Mouse (Mus musculus) induced T-regulatory cell, adult 2 months (primary cell): ENCODE results near the gene Dlgap4.

Source experiments
- DNase-seq: peaks from one replicate; pipeline ENCODE4 v3.0.0-alpha.2; 2012; ENCODE audit warnings: low read depth

Dlgap4 gene

GRCm38 (mm10) chr2:156717320-156718281 lies 104.1 kb downstream of the Dlgap4 start:
- no peak for DNase-seq

DNA sequence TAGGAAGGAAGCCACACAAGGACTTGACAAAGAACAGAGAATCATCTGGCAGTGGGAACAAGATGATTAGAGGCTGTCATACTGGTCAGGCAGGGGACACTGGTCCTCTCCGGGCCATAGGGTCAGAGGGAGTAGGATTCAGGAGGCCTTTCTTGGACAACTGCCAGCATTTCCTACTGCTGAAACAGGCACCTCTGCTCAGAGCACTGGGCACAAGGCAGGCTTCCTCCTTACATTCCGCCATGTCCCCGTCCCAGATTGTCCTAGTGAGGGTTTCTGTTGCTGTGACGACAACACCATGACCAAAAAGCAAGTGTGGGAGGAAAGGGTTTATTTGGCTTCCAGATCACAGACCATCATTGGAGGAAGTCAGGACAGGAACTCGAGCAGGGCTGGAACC lies 105.3 kb downstream of the Dlgap4 start:
- no peak for DNase-seq

GRCm38 (mm10) chr2:156719549-156720312 lies 106.2 kb downstream of the Dlgap4 start:
- DNase-seq, result peak; percentile 59

DNA sequence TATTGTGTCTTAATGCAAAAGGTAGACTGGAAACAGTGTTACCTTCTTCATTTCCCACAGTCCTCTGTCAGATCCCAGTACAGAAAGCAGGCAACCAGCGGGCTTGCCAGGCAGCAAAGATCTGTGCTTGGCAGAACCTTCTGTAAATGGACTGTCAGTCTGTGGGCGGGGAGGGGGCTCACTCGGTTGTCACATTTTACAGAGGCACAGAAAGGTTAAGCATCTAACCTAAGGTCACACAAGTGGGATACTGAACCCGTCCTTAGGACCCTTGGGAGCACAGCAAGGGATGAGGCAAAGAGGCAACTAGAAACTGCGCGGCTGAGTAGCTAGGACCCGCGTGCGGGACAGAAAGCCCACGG lies 106.8 kb downstream of the Dlgap4 start:
- DNase-seq, result no peak

DNA sequence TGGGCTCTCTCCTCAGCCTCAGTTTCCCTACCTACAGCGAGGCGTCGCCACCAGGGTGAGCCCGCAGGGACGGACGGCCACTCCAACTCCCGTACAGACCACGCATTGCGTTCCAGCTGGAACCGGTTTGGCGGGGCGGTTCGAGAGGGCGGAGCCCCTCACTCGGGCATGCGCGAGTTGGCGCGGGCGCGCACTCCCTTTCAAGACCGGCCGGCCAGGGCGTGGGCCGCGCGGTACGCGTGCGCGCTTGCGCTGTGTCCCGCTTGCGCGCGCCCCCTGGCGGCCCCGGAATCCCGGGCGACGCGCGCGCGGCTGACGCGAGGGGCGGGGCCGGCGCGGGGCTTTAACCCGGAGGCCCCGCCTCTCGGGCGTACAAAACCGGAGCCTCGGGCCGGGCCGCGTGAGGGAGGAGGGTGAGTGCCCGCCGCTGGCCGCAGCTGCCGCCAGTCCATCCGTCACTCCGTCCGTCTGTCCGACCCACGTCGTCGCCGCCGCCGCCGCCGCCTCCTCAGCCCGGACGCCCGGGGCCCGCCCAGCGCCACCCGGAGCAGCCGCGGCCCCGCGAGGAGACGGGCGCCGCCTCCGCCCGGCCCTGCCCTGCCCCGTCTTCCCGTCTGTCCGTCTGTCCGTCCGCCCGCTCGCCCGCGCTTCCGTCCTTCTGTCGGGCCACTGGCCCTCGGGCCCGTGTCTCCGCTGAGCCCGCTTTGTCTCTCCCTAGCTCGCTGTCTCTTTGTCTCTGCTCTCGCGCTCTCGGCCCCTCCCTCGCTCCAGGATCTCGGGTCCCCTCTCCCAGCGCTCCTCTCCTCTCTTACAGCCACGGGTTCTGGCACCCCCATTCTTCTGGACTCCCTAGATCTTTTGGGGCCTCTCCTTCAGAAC lies 107.4 kb downstream of the Dlgap4 start:
- DNase-seq, result peak; percentile 93

DNA sequence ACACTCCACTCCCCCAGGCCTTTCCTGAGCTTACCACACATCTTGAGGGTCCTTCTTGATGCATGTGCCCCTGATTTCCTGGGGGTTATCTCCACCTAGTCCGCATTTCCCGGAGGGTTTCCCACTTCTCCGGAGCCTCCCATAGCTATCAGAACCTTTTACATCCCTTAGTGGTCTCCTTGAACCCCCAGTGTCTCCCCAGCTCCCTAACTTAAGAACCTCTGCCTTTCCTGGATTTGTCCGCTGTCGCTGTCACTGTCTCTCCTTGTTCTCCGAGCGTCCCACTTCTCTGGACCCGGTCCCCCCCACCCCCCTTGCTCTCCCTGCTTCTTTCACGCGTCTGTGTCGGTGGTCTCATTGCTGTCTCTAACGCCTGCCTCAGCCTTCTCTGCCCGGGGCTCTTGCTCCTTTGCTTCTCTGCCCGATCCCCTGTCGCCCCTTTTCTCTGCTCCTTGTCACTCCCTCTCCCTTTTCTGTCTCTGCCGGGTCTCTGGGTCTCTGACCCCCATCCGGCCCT lies 108.1 kb downstream of the Dlgap4 start:
- DNase-seq, result no peak

GRCm38 (mm10) chr2:156722071-156722575 lies 108.6 kb downstream of the Dlgap4 start:
- peak; percentile 65 for DNase-seq

- DNase-seq, result no peak
Observed at GRCm38 (mm10) chr2:156722752-156723151, 109.2 kb downstream of the Dlgap4 start.

- DNase-seq, result no peak
Observed at GRCm38 (mm10) chr2:156723899-156724523, 110.5 kb downstream of the Dlgap4 start.

GRCm38 (mm10) chr2:156724871-156725270 lies 111.4 kb downstream of the Dlgap4 start:
- no peak for DNase-seq

- DNase-seq, result no peak
Observed at GRCm38 (mm10) chr2:156726344-156726743, 112.8 kb downstream of the Dlgap4 start.

DNA sequence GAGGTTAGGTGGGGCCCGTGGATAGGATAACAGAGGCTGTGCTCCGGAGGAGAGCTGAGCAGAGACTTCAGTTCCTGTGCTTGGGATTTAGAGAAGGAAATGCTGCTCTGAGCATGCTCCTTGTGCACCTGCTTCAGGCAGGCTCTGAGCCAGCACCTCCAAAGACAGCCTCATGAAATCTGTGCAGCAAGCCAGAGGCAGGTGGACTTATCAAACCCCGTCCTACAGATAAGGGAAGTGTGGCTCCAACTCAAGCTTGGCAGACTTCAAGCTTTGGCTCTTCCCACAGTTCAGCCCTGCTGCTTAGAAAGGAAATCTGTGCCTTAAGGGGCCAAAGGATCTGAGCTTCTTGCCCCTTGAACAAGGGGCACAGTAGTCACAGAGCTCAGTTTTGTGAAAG lies 113.4 kb downstream of the Dlgap4 start:
- DNase-seq, result no peak

GRCm38 (mm10) chr2:156729537-156730469 lies 116.3 kb downstream of the Dlgap4 start:
- peak; percentile 34 for DNase-seq

- DNase-seq, result peak; percentile 86
Observed at GRCm38 (mm10) chr2:156730501-156730921, 117.0 kb downstream of the Dlgap4 start.

GRCm38 (mm10) chr2:156731592-156731991 lies 118.1 kb downstream of the Dlgap4 start:
- no peak for DNase-seq

DNA sequence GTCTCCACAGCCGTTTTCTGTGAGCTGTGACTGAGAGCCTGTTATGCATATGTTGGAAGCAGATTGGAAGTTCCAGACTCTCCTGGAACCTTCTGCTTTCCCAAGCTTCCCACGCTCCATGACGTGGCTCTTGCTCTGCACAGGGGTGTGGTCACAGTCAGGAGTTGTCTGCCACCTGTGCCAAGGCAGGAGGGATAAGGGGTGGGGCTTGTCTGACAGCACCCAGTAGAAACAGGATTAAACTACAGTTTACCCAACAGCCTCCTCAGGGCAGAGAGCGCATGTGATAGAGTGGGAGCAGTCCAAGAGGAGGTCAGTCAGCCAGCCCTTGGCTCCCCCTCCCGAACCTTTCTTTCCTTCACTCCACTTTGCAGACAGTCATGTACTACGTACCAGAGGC lies 118.6 kb downstream of the Dlgap4 start:
- DNase-seq, result no peak

GRCm38 (mm10) chr2:156735761-156736335 lies 122.3 kb downstream of the Dlgap4 start:
- no peak for DNase-seq

DNA sequence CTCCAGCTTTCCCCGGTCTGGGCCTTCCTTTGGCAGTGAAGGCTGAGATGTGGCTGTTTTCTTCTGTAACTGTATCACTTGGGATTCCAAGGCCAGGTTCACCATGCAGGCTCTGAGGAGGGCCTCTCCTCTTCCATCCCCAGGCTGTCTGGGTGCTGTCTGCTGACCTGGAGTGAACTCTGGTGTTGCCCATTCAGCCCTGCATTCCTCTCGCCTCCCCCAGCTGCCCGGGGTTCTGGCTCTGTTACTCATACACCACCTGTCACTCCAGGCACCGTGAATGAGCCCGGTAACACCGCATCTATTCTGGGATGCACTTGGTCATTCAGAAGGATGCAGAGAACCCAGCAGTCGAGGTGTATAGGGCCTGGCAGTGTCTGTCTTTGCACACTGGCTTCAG lies 123.3 kb downstream of the Dlgap4 start:
- DNase-seq, result no peak

GRCm38 (mm10) chr2:156737976-156738375 lies 124.5 kb downstream of the Dlgap4 start:
- DNase-seq, result no peak

DNA sequence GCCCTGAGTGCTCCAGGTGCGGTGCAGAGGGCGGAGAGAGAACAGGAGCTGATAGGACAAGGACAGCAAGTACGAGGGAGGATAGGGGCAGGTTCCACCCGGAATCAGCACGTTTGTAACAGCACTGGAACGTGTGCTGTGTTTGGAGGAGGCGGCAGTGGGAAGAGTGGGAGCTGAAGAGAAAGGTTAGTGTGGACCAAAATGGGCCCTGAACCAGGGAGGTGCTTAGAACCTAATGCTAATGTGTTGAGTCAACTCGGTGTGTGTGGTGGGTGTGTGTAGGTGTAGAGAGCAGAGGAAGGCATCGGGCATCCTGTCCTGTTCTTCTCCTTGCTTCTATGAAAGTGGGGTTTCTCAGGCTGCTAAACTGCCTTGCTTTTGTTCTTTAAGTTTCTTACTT lies 127.8 kb downstream of the Dlgap4 start:
- DNase-seq, result no peak
